ENCODE assay signal across 16 mouse cellular contexts in genomic region chr9:24450976-24451375, GRCm38 (mm10). TPM values are rescaled to one million over a fixed set of nuclear protein-coding genes. Genes with fewer than 3 reads are reported as not detected.
DNase-seq lines count a peak whose midpoint lies in the region; ATAC-seq and TF ChIP-seq lines count a peak whose summit lies in the region.
"Had no signal": no experiment of that assay in that cellular context is flagged by ENCODE, and none has a peak within 500 bp of the region (broad histone marks: within the 10 kb centered on the region; RNA-seq: fewer than 3 reads in every experiment).

No protein-coding gene starts in this region.

- no peak overlapping the region for H3K4me3 ChIP-seq in forebrain, embryonic 13.5 days
- H3K4me3 ChIP-seq in forebrain, embryonic 10.5 days: no peak overlapping the region
- H3K4me3 ChIP-seq in layer of hippocampus, adult 2 months: no peak overlapping the region
- no peak overlapping the region for H3K4me3 ChIP-seq in forebrain, embryonic 16.5 days (replicated peaks; ENCODE audit: low read length)
- H3K4me3 ChIP-seq: embryonic facial prominence, embryonic 10.5 days; heart, embryonic 12.5 days; hindbrain, embryonic 10.5 days; intestine, embryonic 15.5 days had no signal

- H3K4me1 ChIP-seq in forebrain, embryonic 13.5 days: no peaks in the 10 kb centered on the region
- H3K4me1 ChIP-seq in forebrain, embryonic 10.5 days: no peaks in the 10 kb centered on the region
- H3K4me1 ChIP-seq in forebrain, embryonic 16.5 days (replicated peaks; ENCODE audit: control insufficient read depth, insufficient read depth, low read length): peaks cover 6% of the 10 kb centered on the region
- H3K4me1 ChIP-seq: embryonic facial prominence, embryonic 10.5 days; hindbrain, embryonic 10.5 days; intestine, embryonic 15.5 days had no signal

- H3K9ac ChIP-seq in forebrain, embryonic 13.5 days: no peak overlapping the region
- H3K9ac ChIP-seq in forebrain, embryonic 16.5 days (replicated peaks; ENCODE audit: low read depth, low read length): no peak overlapping the region
- H3K9ac ChIP-seq: heart, embryonic 12.5 days; hindbrain, embryonic 14.5 days; intestine, embryonic 15.5 days had no signal

- TF ChIP-seq CTCF in layer of hippocampus, adult 2 months (conservative IDR thresholded peaks at IDR 0.05): no peak

- H3K9me3 ChIP-seq in forebrain, embryonic 13.5 days (replicated peaks): no peaks in the 10 kb centered on the region
- no peaks in the 10 kb centered on the region for H3K9me3 ChIP-seq in forebrain, embryonic 10.5 days
- no peaks in the 10 kb centered on the region for H3K9me3 ChIP-seq in forebrain, embryonic 16.5 days (ENCODE audit: control insufficient read depth, low read length)
- H3K9me3 ChIP-seq: embryonic facial prominence, embryonic 10.5 days; heart, embryonic 12.5 days; hindbrain, embryonic 10.5 days; intestine, embryonic 15.5 days had no signal

- intact Hi-C loops in gastrocnemius, postnatal 14 days (cut with DNase I; ENCODE audit: low total_unique reads): no loop called here

- H3K27ac ChIP-seq in forebrain, embryonic 13.5 days: 0 out of 2 replicates have a peak overlapping the region, but pooled peaks have one; percentile 6
- no peak overlapping the region for H3K27ac ChIP-seq in forebrain, embryonic 10.5 days
- H3K27ac ChIP-seq in layer of hippocampus, adult 2 months: peak overlapping the region; percentile 12; the same call in 1 of the 2 replicates
- H3K27ac ChIP-seq in forebrain, embryonic 16.5 days (ENCODE audit: low read length): peak overlapping the region; percentile 54
- H3K27ac ChIP-seq: embryonic facial prominence, embryonic 10.5 days; hindbrain, embryonic 10.5 days; hindbrain, embryonic 14.5 days; intestine, embryonic 15.5 days had no signal

- ATAC-seq in forebrain, embryonic 13.5 days: peak; percentile 30; the same call in 1 of the 2 replicates
- ATAC-seq in forebrain, embryonic 16.5 days: peak; percentile 73
- ATAC-seq: intestine, embryonic 15.5 days had no signal

- H3K4me2 ChIP-seq in forebrain, embryonic 13.5 days: no peak overlapping the region
- no peak overlapping the region for H3K4me2 ChIP-seq in forebrain, embryonic 16.5 days (ENCODE audit: low read length)
- H3K4me2 ChIP-seq: heart, embryonic 12.5 days; hindbrain, embryonic 14.5 days; intestine, embryonic 15.5 days had no signal

- 83% methylated on average over 3 of the region's 3 CpGs for WGBS in forebrain, embryonic 13.5 days
- WGBS in forebrain, embryonic 10.5 days: 94% methylated on average over 3 of the region's 3 CpGs
- WGBS in forebrain, embryonic 16.5 days: 64% methylated on average over 3 of the region's 3 CpGs

- no peak for DNase-seq in forebrain, embryonic 10.5 days (ENCODE audit: extremely low spot score, low spot score)
- DNase-seq in layer of hippocampus, adult 2 months (ENCODE audit: low spot score in 2 of 2): no peak
- no peak for DNase-seq in layer of hippocampus, postnatal 25 days (ENCODE audit: extremely low spot score in 1 of 2, low spot score in 1 of 2)
- no peak for DNase-seq in retina, postnatal 1 day
- DNase-seq in gastrocnemius, postnatal 14 days: no peak
- DNase-seq: adrenal gland, adult 8-10 months; adrenal gland, postnatal 36 days; gastrocnemius, postnatal 25 days; kidney, adult 18-20 months had no signal

- peaks cover 14% of the 10 kb centered on the region; the same call in 1 of the 2 replicates for H3K36me3 ChIP-seq in forebrain, embryonic 13.5 days (ENCODE audit: poor library complexity, severe bottlenecking)
- peaks cover 25% of the 10 kb centered on the region for H3K36me3 ChIP-seq in forebrain, embryonic 10.5 days (replicated peaks)
- H3K36me3 ChIP-seq in forebrain, embryonic 16.5 days (ENCODE audit: control insufficient read depth, insufficient read depth): no peaks in the 10 kb centered on the region
- H3K36me3 ChIP-seq: intestine, embryonic 15.5 days had no signal

- H3K27me3 ChIP-seq in forebrain, embryonic 13.5 days: no peaks in the 10 kb centered on the region
- H3K27me3 ChIP-seq in forebrain, embryonic 10.5 days (ENCODE audit: poor library complexity, severe bottlenecking): no peaks in the 10 kb centered on the region
- no peaks in the 10 kb centered on the region for H3K27me3 ChIP-seq in forebrain, embryonic 16.5 days (replicated peaks; ENCODE audit: control insufficient read depth, insufficient read depth, low read length)
- H3K27me3 ChIP-seq: heart, embryonic 12.5 days; intestine, embryonic 15.5 days had no signal

RNA-seq across cellular contexts. Expression of gene Dpy19l1, which starts 52.0 kb away (rescaled TPM):
- polyA plus RNA-seq in forebrain, embryonic 13.5 days (2015; fragmentation: Nextera tagmentation; extraction: Ambion mirVana): 16.3 and 21.1 TPM in 2 replicates
- 9.7 and 10.0 TPM in 2 replicates for polyA plus RNA-seq in forebrain, embryonic 10.5 days (2016; fragmentation: Nextera tagmentation; extraction: Ambion mirVana)
- 10 to 100 TPM; 36.5 to 38.0 TPM for total RNA-seq in layer of hippocampus, adult 2 months (2021)
- total RNA-seq in layer of hippocampus, postnatal 25 days (2021): 10 to 100 TPM; 35.3 to 41.8 TPM
- 26.2 and 28.2 TPM in 2 replicates for polyA plus RNA-seq in forebrain, embryonic 16.5 days (2015; fragmentation: Nextera tagmentation; extraction: Ambion mirVana)
- total RNA-seq in gastrocnemius, postnatal 14 days (2021): 10 to 100 TPM in 1 of 2 experiments, 1 to 10 TPM in 1; 9.2 to 10.9 TPM
